Mouse (Mus musculus) testis, adult 2 months (tissue): ENCODE measurements around the gene Ccdc81.

ENCODE experiments used
- CTCF ChIP-seq: fragments of 200-500 bp; IDR thresholded peaks from 2 replicates; pipeline ENCODE4 v1.5.1; 2012; ENCODE audit warnings: low read depth, mild to moderate bottlenecking, inconsistent platforms, low read length, moderate library complexity; ENCODE audit not compliant: control insufficient read depth, insufficient read depth, insufficient replicate concordance
- POLR2A ChIP-seq: fragments of 200-500 bp; IDR thresholded peaks from 2 replicates; pipeline ENCODE4 v1.6.1; 2012; ENCODE audit warnings: low read depth, mild to moderate bottlenecking, inconsistent platforms, low read length, moderate library complexity; ENCODE audit not compliant: control insufficient read depth

- TF ChIP-seq CTCF = no peak
- TF ChIP-seq POLR2A = no peak
These were observed 67.9 kb downstream of the Ccdc81 start for GRCm38 (mm10) chr7:89835566-89835965.
